Mouse (Mus musculus) hematopoietic multipotent progenitor cell, adult 10-12 weeks (in vitro differentiated cells): ENCODE measurements around the gene Duxbl3. TPM values are rescaled to one million over a fixed set of nuclear protein-coding genes. Genes with fewer than 3 reads are reported as not detected.

Experiments
- polyA plus RNA-seq: library from polyadenylated mRNA; stranded (reverse); fragments of >175 nt; gene quantifications from 2 replicates; pipeline ENCODE4 v1.2.3, GENCODE M21; 2012; ENCODE audit warnings: low replicate concordance

The Duxbl3 gene
- polyA plus RNA-seq = not detected in 2 replicates

GRCm38 (mm10) chr14:26257756-26258617 lies at the start of gene Duxbl3:
Gene Duxbl3, plus strand, starts transcription at chr14:26257962.

Other genes with a start within 250 kb of the Duxbl3 start
- gene Gm9780, start 215.3 kb upstream of the Duxbl3 start, polyA plus RNA-seq = 0.63 TPM in 1 of 2 replicates, not detected in the other
- gene Tmem254c, start 190.6 kb upstream of the Duxbl3 start, polyA plus RNA-seq = 4.9 and 11.4 TPM in 2 replicates
- gene Cphx2, start 176.4 kb upstream of the Duxbl3 start, polyA plus RNA-seq = not detected in 2 replicates
- gene Cphx3, start 175.7 kb upstream of the Duxbl3 start, polyA plus RNA-seq = not detected in 2 replicates
- gene Duxbl2, start 139.6 kb upstream of the Duxbl3 start, polyA plus RNA-seq = 0.09 TPM in 1 of 2 replicates, not detected in the other
- not detected in 2 replicates for gene Plac9b, start 75.5 kb upstream of the Duxbl3 start, polyA plus RNA-seq
- gene Tmem254b, start 50.9 kb upstream of the Duxbl3 start, polyA plus RNA-seq = 0.10 and 3.3 TPM in 2 replicates